Mouse (Mus musculus): ENCODE data around the gene Tfeb. TPM values are rescaled to one million over a fixed set of nuclear protein-coding genes. Genes with fewer than 3 reads are reported as not detected.
A peak's percentile ranks its signal among the peaks of the same experiment; 100 is the strongest.

The Tfeb gene
- polyA plus RNA-seq, 1 experiment from 2014 or later: 14.3 TPM

GRCm38 (mm10) chr17:47712889-47713571 lies 23.8 kb upstream of the Tfeb start:
- Histone ChIP-seq H3K4me3 (replicated peaks) (no peak overlapping the region), H3K4me2 (replicated peaks) (no peak overlapping the region)
- WGBS: 35% methylated on average over 20 of the region's 22 CpGs

GRCm38 (mm10) chr17:47715037-47715436 lies 21.8 kb upstream of the Tfeb start:
- Histone ChIP-seq H3K9me3 (replicated peaks) (no peaks in the 10 kb centered on the region), H3K27ac (replicated peaks) (no peak overlapping the region), H3K4me2 (replicated peaks) (no peak overlapping the region), H3K36me3 (no peaks in the 10 kb centered on the region), H3K4me3 (replicated peaks) (no peak overlapping the region), H3K27me3 (no peaks in the 10 kb centered on the region; the same call in 1 of the 2 replicates), H3K4me1 (no peaks in the 10 kb centered on the region), H3K9ac (no peak overlapping the region)
- ATAC-seq (ENCODE audit: insufficient number of reproducible peaks, low FRiP score, low TSS enrichment, low read depth): no peak
- WGBS: 49% methylated on average over 3 of the region's 3 CpGs

More at GRCm38 (mm10) chr17:47712889-47713571, 23.8 kb upstream of the Tfeb start:
- Histone ChIP-seq H3K9ac (no peak overlapping the region), H3K36me3 (no peaks in the 10 kb centered on the region), H3K27ac (replicated peaks) (no peak overlapping the region), H3K27me3 (no peaks in the 10 kb centered on the region; the same call in 1 of the 2 replicates), H3K9me3 (replicated peaks) (no peaks in the 10 kb centered on the region), H3K4me1 (no peaks in the 10 kb centered on the region)
- ATAC-seq (ENCODE audit: insufficient number of reproducible peaks, low FRiP score, low TSS enrichment, low read depth): no peak

- Histone ChIP-seq H3K4me2 (replicated peaks) (no peak overlapping the region), H3K4me3 (replicated peaks) (no peak overlapping the region), H3K27ac (replicated peaks) (no peak overlapping the region), H3K36me3 (no peaks in the 10 kb centered on the region), H3K27me3 (no peaks in the 10 kb centered on the region), H3K9ac (no peak overlapping the region), H3K4me1 (no peaks in the 10 kb centered on the region), H3K9me3 (replicated peaks) (no peaks in the 10 kb centered on the region)
- no peak for ATAC-seq (ENCODE audit: insufficient number of reproducible peaks, low FRiP score, low TSS enrichment, low read depth)
- WGBS: 90% methylated on average over 4 of the region's 4 CpGs
These were observed 15.6 kb upstream of the Tfeb start for GRCm38 (mm10) chr17:47721183-47721582.

- H3K9ac ChIP-seq: no peak within 1 kb of the TSS
- H3K9me3 ChIP-seq (replicated peaks): no peaks in the 10 kb centered on the region
- H3K4me2 ChIP-seq (replicated peaks): no peak within 1 kb of the TSS
- H3K36me3 ChIP-seq: no peaks in the 10 kb centered on the region
- H3K27ac ChIP-seq (replicated peaks): no peak within 1 kb of the TSS
- no peak within 1 kb of the TSS for H3K4me3 ChIP-seq (replicated peaks)
- no peaks in the 10 kb centered on the region for H3K27me3 ChIP-seq
- 79% methylated on average over 11 of the region's 11 CpGs for WGBS
- ATAC-seq (ENCODE audit: insufficient number of reproducible peaks, low FRiP score, low TSS enrichment, low read depth): no peak
- H3K4me1 ChIP-seq: no peaks in the 10 kb centered on the region
These were observed 10.3 kb upstream of the Tfeb start, which contains the start of gene Pgc for GRCm38 (mm10) chr17:47726566-47726965. Gene Pgc (plus strand): TSS chr17:47726842.

GRCm38 (mm10) chr17:47730633-47731575 lies 5.9 kb upstream of the Tfeb start:
- Histone ChIP-seq H3K9me3 (replicated peaks) (no peaks in the 10 kb centered on the region), H3K27ac (replicated peaks) (no peak overlapping the region), H3K4me2 (replicated peaks) (no peak overlapping the region), H3K4me1 (no peaks in the 10 kb centered on the region), H3K9ac (no peak overlapping the region), H3K36me3 (no peaks in the 10 kb centered on the region), H3K27me3 (no peaks in the 10 kb centered on the region), H3K4me3 (replicated peaks) (no peak overlapping the region)
- ATAC-seq (ENCODE audit: insufficient number of reproducible peaks, low FRiP score, low TSS enrichment, low read depth): no peak
- 55% methylated on average over 24 of the region's 24 CpGs for WGBS

- Histone ChIP-seq H3K36me3 (no peaks in the 10 kb centered on the region), H3K27me3 (no peaks in the 10 kb centered on the region), H3K4me1 (peaks cover 22% of the 10 kb centered on the region), H3K27ac (replicated peaks) (no peak overlapping the region), H3K4me2 (replicated peaks) (no peak overlapping the region), H3K9ac (no peak overlapping the region), H3K4me3 (replicated peaks) (no peak overlapping the region), H3K9me3 (replicated peaks) (no peaks in the 10 kb centered on the region)
- 71% methylated on average over 14 of the region's 14 CpGs for WGBS
- no peak for ATAC-seq (ENCODE audit: insufficient number of reproducible peaks, low FRiP score, low TSS enrichment, low read depth)
These were observed 1.2 kb upstream of the Tfeb start for GRCm38 (mm10) chr17:47735553-47736100.

GRCm38 (mm10) chr17:47737271-47738065 lies 638 bp downstream of the Tfeb start:
- peak overlapping the region; percentile 84 for H3K27ac ChIP-seq (replicated peaks)
- under 1% methylated on average over 59 of the region's 60 CpGs for WGBS
- peak overlapping the region; percentile 97 for H3K4me2 ChIP-seq (replicated peaks)
- H3K9me3 ChIP-seq (replicated peaks): no peaks in the 10 kb centered on the region
- ATAC-seq (ENCODE audit: insufficient number of reproducible peaks, low FRiP score, low TSS enrichment, low read depth): peak; percentile 90
- H3K27me3 ChIP-seq: no peaks in the 10 kb centered on the region
- H3K4me3 ChIP-seq (replicated peaks): peak overlapping the region; percentile 82
- no peaks in the 10 kb centered on the region for H3K36me3 ChIP-seq
- H3K4me1 ChIP-seq: peaks cover 22% of the 10 kb centered on the region
- H3K9ac ChIP-seq: peak overlapping the region; percentile 68

- WGBS: under 1% methylated on average over 59 of the region's 61 CpGs
- H3K27ac ChIP-seq (replicated peaks): peak overlapping the region; percentile 84
- ATAC-seq (ENCODE audit: insufficient number of reproducible peaks, low FRiP score, low TSS enrichment, low read depth): peak; percentile 52
These were observed 1.4 kb downstream of the Tfeb start for GRCm38 (mm10) chr17:47738066-47738878.

GRCm38 (mm10) chr17:47738879-47739798 lies 2.3 kb downstream of the Tfeb start:
- WGBS: 7% methylated on average over 19 of the region's 20 CpGs
- Histone ChIP-seq H3K4me1 (peaks cover 22% of the 10 kb centered on the region), H3K9ac (peak overlapping the region; percentile 68), H3K27me3 (no peaks in the 10 kb centered on the region), H3K4me3 (replicated peaks) (peak overlapping the region; percentile 82), H3K4me2 (replicated peaks) (peak overlapping the region; percentile 97), H3K27ac (replicated peaks) (peak overlapping the region; percentile 84), H3K36me3 (no peaks in the 10 kb centered on the region), H3K9me3 (replicated peaks) (no peaks in the 10 kb centered on the region)
- ATAC-seq (ENCODE audit: insufficient number of reproducible peaks, low FRiP score, low TSS enrichment, low read depth): no peak

More at GRCm38 (mm10) chr17:47738066-47738878, 1.4 kb downstream of the Tfeb start:
- H3K36me3 ChIP-seq: no peaks in the 10 kb centered on the region
- H3K9ac ChIP-seq: peak overlapping the region; percentile 68
- no peaks in the 10 kb centered on the region for H3K27me3 ChIP-seq
- no peaks in the 10 kb centered on the region for H3K9me3 ChIP-seq (replicated peaks)
- peak overlapping the region; percentile 82 for H3K4me3 ChIP-seq (replicated peaks)
- peaks cover 22% of the 10 kb centered on the region for H3K4me1 ChIP-seq
- peak overlapping the region; percentile 97 for H3K4me2 ChIP-seq (replicated peaks)
